Mouse (Mus musculus): ENCODE results near the gene Rfc2. TPM values are rescaled to one million over a fixed set of nuclear protein-coding genes. Genes with fewer than 3 reads are reported as not detected.
"Not testable (repeated sequence)": the region's sequence is repeated elsewhere in the genome, so short reads cannot be mapped to it uniquely, and the experiment has no call there.

The Rfc2 gene
- polyA plus RNA-seq, 2 experiments: 241 to 246 TPM

GRCm38 (mm10) chr5:134647394-134647793 is 66.2 kb downstream of the Rfc2 start:
- DNase-seq (ENCODE audit: low spot score) (no peak), ATAC-seq (ENCODE audit: low FRiP score, low read depth) (no peak)
- TF ChIP-seq POLR2A (IDR thresholded peaks at IDR 0.05; ENCODE audit: borderline replicate concordance, extremely low read depth, insufficient read depth, insufficient read length): no peak
- no peak overlapping the region for H3K9ac ChIP-seq (ENCODE audit: low read depth, low read length, severe bottlenecking)
- H3K9me3 ChIP-seq (ENCODE audit: control insufficient read depth, low read length): no peaks in the 10 kb centered on the region
- no peak overlapping the region for H3K4me2 ChIP-seq (replicated peaks; ENCODE audit: low read depth, low read length, severe bottlenecking)
- no peak overlapping the region for H3K4me3 ChIP-seq (replicated peaks; ENCODE audit: low read length)
- 80% methylated on average over 2 of the region's 2 CpGs for WGBS
- H3K4me1 ChIP-seq (ENCODE audit: control insufficient read depth, insufficient read depth, low read length): peaks cover 3% of the 10 kb centered on the region; the same call in 1 of the 2 replicates
- no peaks in the 10 kb centered on the region for H3K27me3 ChIP-seq (ENCODE audit: control insufficient read depth, insufficient read depth, low read length)
- H3K36me3 ChIP-seq (ENCODE audit: control insufficient read depth, insufficient read depth, low read length): no peaks in the 10 kb centered on the region
- no peak overlapping the region for H3K27ac ChIP-seq (replicated peaks; ENCODE audit: low read depth, low read length)

- 73% methylated on average over 2 of the region's 4 CpGs for WGBS
- not testable (repeated sequence) for ATAC-seq (ENCODE audit: low FRiP score, low read depth); H3K4me3 ChIP-seq (replicated peaks; ENCODE audit: low read length); H3K27me3 ChIP-seq (ENCODE audit: control insufficient read depth, insufficient read depth, low read length); H3K4me2 ChIP-seq (replicated peaks; ENCODE audit: low read depth, low read length, severe bottlenecking); H3K9me3 ChIP-seq (ENCODE audit: control insufficient read depth, low read length); H3K27ac ChIP-seq (replicated peaks; ENCODE audit: low read depth, low read length); H3K9ac ChIP-seq (ENCODE audit: low read depth, low read length, severe bottlenecking); H3K4me1 ChIP-seq (ENCODE audit: control insufficient read depth, insufficient read depth, low read length); DNase-seq (ENCODE audit: low spot score); H3K36me3 ChIP-seq (ENCODE audit: control insufficient read depth, insufficient read depth, low read length)
These were observed 67.8 kb downstream of the Rfc2 start for GRCm38 (mm10) chr5:134648976-134649375.

GRCm38 (mm10) chr5:134650926-134651325 is 69.8 kb downstream of the Rfc2 start:
- Histone ChIP-seq H3K4me1 (ENCODE audit: control insufficient read depth, insufficient read depth, low read length) (peaks cover 3% of the 10 kb centered on the region; the same call in 1 of the 2 replicates), H3K9me3 (ENCODE audit: control insufficient read depth, low read length) (no peaks in the 10 kb centered on the region), H3K4me2 (replicated peaks; ENCODE audit: low read depth, low read length, severe bottlenecking) (no peak overlapping the region), H3K9ac (ENCODE audit: low read depth, low read length, severe bottlenecking) (no peak overlapping the region), H3K36me3 (ENCODE audit: control insufficient read depth, insufficient read depth, low read length) (no peaks in the 10 kb centered on the region), H3K27me3 (ENCODE audit: control insufficient read depth, insufficient read depth, low read length) (no peaks in the 10 kb centered on the region), H3K27ac (replicated peaks; ENCODE audit: low read depth, low read length) (no peak overlapping the region), H3K4me3 (replicated peaks; ENCODE audit: low read length) (no peak overlapping the region)
- WGBS: 61% methylated on average over 4 of the region's 5 CpGs
- DNase-seq (ENCODE audit: low spot score) (no peak), ATAC-seq (ENCODE audit: low FRiP score, low read depth) (no peak)
- TF ChIP-seq POLR2A (IDR thresholded peaks at IDR 0.05; ENCODE audit: borderline replicate concordance, extremely low read depth, insufficient read depth, insufficient read length): no peak

Small RNA genes lying within 50 kb of the gene (microRNA-seq; reads per million reads assigned to microRNA genes)
- gene Mir7228: not detected

Other genes starting within 250 kb of the Rfc2 start
- 99.0 and 113 TPM in 2 replicates for gene Gtf2ird1, start 124.7 kb upstream of the Rfc2 start, polyA plus RNA-seq (2012; rRNA removed)
- gene Gtf2ird1, start 124.7 kb upstream of the Rfc2 start, polyA plus RNA-seq (2014; fragmentation: Nextera tagmentation; extraction: Ambion mirVana): 100 and 103 TPM in 2 replicates
- 25.5 and 30.0 TPM in 2 replicates for gene Clip2, start 28.9 kb upstream of the Rfc2 start, polyA plus RNA-seq (2012; rRNA removed)
- 4.7 and 4.9 TPM in 2 replicates for gene Clip2, start 28.9 kb upstream of the Rfc2 start, polyA plus RNA-seq (2014; fragmentation: Nextera tagmentation; extraction: Ambion mirVana)
- 0.38 and 0.54 TPM in 2 replicates for gene Syna, start 21.2 kb upstream of the Rfc2 start, polyA plus RNA-seq (2012; rRNA removed)
- gene Syna, start 21.2 kb upstream of the Rfc2 start, polyA plus RNA-seq (2014; fragmentation: Nextera tagmentation; extraction: Ambion mirVana): 0.21 TPM in 1 of 2 replicates, not detected in the other
- gene Lat2, start 33.7 kb downstream of the Rfc2 start, polyA plus RNA-seq (2012; rRNA removed): 4.0 and 4.4 TPM in 2 replicates
- gene Lat2, start 33.7 kb downstream of the Rfc2 start, polyA plus RNA-seq (2014; fragmentation: Nextera tagmentation; extraction: Ambion mirVana): 3.1 and 3.7 TPM in 2 replicates
- 342 and 403 TPM in 2 replicates for gene Eif4h, start 58.1 kb downstream of the Rfc2 start, polyA plus RNA-seq (2012; rRNA removed)
- 424 and 440 TPM in 2 replicates for gene Eif4h, start 58.1 kb downstream of the Rfc2 start, polyA plus RNA-seq (2014; fragmentation: Nextera tagmentation; extraction: Ambion mirVana)
- 31.9 and 40.2 TPM in 2 replicates for gene Limk1, start 107.2 kb downstream of the Rfc2 start, polyA plus RNA-seq (2012; rRNA removed)
- 8.6 and 9.3 TPM in 2 replicates for gene Limk1, start 107.2 kb downstream of the Rfc2 start, polyA plus RNA-seq (2014; fragmentation: Nextera tagmentation; extraction: Ambion mirVana)
- 249 and 296 TPM in 2 replicates for gene Eln, start 166.0 kb downstream of the Rfc2 start, polyA plus RNA-seq (2012; rRNA removed)
- gene Eln, start 166.0 kb downstream of the Rfc2 start, polyA plus RNA-seq (2014; fragmentation: Nextera tagmentation; extraction: Ambion mirVana): 115 and 121 TPM in 2 replicates

Measured in limb, embryonic 14.5 days (tissue).